Mouse (Mus musculus) neutrophil, adult 5-6 weeks (primary cell): Measurements from ENCODE around the gene Arx. TPM values are rescaled to one million over a fixed set of nuclear protein-coding genes. Genes with fewer than 3 reads are reported as not detected.

Experiments used
- ATAC-seq: fragments of 151-379, 151-347 bp; 2 replicates; pipeline ENCODE4 v1.8.0; 2017; ENCODE audit warnings: mild to moderate bottlenecking, moderate TSS enrichment; ENCODE audit not compliant: insufficient number of reproducible peaks, poor library complexity, low FRiP score, severe bottlenecking; ENCODE audit errors: extremely low read depth
- total RNA-seq: library from RNA; stranded (forward); fragments of 200-1000 nt; gene quantifications from 2 replicates; pipeline ENCODE4 v1.2.3, GENCODE M21; 2017

The Arx gene
- not detected in 2 replicates for total RNA-seq

DNA sequence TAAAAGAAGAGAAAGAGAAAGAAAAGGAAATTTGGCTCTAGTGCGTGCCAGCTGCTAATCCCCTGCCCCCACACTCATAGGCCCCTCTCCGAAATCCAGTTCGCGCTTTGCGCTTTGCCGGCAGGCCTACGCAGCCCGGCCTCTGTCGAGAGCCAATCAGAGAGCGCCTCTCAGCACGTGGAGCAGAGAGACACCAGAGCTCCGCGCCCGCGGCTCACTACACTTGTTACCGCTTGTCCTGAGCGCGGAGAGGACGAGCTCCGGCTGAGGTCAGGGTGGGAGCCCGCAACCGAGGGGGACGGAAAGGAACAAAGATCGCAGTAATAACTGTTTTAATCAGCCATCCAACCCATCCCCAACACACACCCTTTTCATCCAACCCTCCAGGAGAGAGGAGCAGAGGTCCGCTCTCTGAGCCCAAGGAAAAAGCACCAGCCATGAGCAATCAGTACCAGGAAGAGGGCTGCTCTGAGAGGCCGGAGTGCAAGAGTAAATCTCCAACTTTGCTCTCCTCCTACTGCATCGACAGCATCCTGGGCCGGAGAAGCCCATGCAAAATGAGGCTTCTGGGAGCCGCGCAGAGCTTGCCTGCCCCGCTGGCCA, at the start of gene Arx:
TSS of gene Arx (plus strand) at position 155 of the 603 bp plus-strand sequence.
- no peak for ATAC-seq

DNA sequence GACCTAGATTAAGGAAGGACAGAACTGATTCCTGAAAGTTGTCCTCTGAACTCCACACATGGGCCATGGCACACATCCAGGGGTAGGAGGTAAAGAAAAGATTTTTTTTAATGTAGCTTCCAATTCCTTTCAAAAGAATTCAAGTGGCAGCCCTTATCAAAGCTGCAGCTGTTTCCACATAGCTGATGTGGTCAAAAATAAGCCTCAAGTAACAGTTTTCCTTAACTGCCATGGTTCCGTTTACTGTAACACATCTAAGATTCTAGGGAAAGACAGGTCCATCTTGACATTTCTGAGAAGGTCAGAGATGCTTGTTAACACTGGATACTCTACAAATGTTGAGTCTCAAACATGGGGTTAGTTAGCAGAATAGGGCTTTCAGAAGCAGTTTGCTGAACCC, 34.9 kb upstream of the Arx start:
- no peak for ATAC-seq

DNA sequence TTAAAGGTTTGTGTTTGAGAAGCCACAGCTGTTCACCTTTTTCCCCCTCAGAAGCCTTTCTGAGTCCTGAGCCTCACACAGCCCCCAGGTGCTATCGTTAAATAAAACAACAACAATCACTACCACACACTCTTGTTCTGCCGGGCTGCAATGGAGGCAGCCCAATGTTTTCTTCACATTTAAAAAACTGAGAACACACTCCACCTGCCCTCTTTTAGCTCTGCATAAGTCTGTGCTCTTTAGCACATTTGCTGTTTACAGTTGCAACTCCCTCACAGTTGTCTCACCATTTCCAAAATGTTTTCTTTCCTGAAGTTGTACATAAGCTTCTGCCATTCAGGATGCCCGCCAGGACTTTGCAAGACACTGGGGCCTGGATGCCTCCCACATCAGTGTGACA, 10.6 kb upstream of the Arx start:
- no peak for ATAC-seq

DNA sequence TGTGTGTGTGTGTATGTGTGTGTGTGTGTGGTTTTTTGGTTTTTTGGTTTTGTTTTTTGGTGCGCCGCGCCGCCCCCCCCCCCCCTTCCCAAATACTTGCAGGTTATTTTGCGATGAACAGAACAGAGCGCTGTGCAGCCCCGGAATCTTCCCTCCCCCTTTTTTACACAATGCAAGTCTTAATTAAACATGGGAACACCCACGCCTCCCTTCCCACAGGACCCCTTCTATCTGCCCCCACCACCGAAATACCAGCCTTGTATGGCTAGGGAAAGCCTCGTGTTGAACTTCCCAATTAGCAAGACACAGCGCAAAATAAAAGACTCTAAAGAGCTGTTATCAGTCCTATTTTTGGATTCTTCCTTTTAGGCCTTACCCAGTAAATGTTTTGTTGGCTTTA, 6.3 kb upstream of the Arx start:
- ATAC-seq, result no peak

DNA sequence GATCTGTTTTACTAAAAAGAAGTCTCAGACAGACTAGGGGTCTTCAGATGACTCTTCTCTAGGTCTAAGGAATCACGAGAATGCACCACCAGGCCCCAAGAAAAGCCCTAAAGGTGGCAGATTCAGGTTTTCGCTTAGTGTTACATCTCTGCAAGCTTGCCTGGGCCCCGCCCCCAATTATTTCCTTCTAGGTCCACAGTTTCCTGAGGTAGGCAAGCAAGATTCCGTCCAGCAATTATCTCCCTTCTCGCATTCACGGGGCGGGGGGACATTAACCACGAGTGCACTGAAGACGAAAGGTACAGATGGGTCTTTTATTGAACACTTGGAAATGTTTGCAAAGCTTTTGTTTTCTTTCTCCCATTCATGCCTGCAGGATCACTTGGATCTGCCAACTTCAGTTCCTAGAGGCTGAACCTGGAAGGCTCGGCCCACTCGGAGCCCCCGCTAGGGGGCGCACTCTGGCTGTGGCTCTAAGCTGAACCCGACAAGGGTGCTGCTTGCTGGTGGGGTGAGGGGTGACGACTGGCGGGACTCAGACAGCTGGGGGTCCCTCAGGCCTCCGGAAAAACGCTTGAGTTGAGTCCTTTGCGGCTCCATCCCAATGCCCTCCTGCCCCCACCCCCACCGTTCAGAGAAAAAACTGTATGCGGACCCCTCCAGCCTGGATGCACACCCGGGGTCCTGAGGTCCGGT, 5.1 kb upstream of the Arx start:
- no peak for ATAC-seq

DNA sequence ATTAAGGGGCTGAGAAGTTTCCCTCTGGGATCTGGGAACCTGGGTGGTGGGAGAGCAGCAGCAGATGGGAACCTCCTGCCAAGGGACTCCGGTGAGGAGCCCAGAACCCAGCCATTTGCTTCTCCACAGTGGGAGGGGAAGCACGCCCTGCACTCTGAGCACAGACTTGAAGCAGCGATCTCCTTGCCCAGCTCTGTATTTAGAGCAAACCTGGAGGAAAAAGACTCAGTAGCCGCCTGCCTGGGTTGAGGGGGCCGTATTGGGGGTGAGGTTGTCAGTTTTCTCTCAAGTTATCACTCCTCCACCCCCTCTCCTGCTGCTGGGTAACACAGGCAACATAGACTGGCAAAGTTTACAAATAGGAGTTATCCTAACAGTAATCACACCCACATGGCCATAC, 4.5 kb upstream of the Arx start:
- ATAC-seq, result no peak

DNA sequence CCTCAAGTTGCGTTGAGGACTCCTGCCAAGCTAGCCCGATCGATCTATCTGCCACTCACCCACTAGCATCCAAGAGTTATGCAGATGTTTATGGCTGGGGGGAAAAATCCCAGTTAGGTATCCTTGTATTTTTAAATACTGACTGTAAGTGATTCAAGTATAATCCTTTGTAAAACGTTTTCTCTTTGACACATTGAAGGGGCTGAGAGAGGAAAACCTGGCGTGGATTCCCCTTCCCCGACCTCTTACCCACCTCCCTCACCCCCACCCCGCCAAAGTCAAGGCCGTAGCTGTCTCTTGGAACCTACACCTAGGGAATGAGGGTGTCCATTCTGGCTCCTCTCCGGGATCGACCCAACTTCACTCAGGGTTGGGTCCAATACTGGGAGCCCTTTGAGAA, 1.2 kb upstream of the Arx start:
- no peak for ATAC-seq

DNA sequence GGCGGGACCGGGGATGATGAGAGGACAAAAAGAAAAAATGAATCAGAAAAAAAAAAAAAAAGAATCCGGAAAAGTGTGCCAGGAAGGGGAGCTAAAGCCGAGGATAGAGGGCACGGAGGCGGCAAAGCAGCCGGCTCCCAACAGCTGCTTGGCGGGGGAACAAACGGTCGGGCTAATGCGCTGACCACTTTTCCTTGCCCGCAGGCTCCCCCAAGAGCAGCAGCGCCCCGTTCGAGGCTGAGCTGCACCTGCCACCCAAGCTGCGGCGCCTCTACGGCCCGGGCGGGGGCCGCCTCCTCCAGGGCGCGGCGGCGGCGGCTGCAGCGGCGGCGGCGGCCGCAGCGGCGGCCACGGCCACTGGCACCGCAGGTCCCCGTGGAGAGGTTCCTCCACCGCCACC, 2.1 kb downstream of the Arx start:
- no peak for ATAC-seq

DNA sequence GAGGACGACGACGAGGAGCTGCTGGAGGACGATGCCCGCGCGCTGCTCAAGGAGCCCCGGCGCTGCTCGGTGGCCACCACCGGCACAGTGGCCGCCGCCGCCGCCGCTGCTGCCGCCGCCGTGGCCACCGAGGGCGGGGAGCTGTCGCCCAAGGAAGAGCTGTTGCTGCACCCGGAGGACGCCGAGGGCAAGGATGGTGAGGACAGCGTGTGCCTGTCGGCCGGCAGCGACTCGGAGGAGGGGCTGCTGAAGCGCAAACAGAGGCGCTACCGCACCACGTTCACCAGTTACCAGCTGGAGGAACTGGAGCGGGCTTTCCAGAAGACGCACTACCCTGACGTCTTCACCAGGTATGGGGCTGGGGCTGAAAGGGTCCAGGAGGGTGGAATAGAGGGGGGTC, 2.8 kb downstream of the Arx start:
- no peak for ATAC-seq

DNA sequence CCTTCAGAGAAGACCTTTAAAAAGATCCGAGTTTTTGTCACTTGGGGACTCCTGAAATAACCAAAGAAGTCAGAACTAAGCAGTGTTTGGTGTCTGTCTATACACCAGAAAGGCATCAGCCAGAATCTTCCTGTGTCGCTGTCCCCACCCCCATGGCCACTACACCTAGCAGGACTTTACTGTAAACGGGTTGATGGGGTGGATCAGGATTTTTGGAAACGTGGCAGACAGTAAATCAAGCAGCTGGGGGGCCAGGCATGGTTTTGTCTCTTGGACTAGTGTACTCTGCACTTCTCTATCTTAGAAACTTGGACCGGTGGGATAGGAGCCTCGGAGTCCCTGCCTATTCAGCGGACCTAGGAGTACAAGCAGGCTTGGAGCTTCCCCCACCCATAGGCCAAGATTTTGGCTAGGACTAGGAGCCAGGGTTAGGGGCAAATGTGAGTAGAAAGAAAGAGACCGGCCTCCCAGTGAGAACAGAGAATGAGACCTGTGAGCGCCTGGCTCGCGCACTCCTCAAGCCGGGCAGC, 3.7 kb downstream of the Arx start:
- ATAC-seq, result no peak

DNA sequence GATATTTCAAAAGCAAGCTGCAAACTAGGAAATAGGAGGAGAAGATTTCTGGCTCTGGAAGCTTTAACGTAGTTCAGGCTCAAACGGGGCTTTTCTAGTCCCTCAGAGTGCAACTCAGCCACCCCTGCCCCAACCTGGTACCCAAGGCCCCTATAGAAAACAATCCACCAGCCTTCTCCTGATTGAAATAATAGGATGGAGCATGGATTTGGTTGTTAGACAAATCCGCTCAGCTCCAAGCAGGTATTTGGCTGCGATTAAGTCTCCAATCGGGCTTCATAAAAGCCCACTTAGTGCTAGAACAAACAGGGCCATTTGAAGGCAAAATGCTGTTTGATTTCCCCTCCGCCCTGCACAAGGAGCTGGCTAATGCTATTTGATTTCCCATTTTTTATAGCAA, 5.8 kb downstream of the Arx start:
- ATAC-seq, result no peak

DNA sequence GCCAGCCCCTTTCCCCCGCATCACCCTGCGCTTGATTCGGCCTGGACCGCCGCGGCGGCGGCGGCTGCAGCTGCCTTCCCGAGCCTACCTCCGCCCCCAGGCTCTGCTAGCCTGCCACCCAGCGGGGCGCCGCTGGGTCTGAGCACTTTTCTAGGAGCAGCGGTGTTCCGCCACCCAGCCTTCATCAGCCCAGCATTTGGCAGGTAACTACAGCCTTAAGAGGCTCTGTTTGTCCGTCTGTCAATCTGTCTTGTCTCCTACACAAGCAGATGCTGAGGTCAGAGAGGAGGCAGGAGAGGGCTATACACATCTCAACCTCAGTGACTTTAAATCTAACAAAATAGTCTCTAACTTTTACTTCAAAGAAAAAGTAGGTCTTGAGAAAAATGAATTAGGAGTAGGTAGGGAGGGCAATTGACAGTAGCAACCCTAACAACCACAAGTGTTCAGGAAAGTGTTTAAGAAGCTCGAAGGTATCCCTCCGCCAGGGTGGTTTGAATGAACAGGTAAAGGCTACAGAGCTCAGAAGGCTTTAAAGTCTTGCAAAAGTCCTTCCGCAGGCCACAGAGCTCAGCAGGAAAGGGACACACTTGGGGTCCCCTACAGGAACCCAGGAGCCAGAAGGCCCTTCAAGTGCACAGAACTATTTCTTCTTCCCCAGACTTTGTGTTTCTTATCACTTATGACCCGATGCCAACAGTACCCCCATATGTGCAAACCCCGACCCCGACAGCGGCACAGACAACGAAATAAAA, 8.7 kb downstream of the Arx start:
- ATAC-seq, result no peak

DNA sequence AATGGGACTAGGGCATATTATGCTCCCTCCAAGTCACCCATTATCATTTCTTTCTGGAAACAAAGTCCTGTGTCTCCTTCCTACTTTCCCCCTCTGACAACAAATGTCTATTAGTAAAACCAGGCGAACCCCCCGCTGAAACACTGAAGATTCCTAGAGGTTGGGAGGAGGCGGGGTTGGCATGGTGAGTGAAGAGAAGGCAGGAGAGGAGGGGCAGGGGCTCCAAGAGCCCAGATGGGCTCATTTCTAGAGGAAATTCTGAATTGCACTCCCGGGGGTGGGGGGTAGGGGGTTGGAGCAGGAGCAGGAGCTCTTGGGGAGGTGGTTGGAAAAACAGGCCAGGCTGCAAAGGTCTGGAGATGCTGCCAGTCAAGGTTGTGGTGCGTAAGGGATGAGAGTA, 9.6 kb downstream of the Arx start:
- no peak for ATAC-seq

DNA sequence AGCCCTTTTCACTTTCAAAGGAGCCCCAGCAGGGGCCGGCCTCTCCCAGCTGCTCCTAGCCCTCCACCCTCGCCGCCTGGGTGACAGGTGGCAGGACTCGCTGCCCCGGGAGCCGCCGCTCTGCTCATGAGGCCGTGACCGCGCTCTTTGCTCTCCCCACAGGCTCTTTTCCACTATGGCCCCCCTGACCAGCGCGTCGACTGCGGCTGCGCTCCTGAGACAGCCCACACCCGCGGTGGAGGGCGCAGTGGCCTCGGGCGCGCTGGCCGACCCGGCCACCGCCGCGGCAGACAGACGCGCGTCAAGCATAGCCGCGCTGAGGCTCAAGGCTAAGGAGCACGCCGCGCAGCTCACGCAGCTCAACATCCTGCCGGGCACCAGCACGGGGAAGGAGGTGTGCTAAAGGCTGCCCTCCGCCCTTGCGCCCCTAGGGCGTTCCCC, 10.8 kb downstream of the Arx start:
- ATAC-seq, result no peak

DNA sequence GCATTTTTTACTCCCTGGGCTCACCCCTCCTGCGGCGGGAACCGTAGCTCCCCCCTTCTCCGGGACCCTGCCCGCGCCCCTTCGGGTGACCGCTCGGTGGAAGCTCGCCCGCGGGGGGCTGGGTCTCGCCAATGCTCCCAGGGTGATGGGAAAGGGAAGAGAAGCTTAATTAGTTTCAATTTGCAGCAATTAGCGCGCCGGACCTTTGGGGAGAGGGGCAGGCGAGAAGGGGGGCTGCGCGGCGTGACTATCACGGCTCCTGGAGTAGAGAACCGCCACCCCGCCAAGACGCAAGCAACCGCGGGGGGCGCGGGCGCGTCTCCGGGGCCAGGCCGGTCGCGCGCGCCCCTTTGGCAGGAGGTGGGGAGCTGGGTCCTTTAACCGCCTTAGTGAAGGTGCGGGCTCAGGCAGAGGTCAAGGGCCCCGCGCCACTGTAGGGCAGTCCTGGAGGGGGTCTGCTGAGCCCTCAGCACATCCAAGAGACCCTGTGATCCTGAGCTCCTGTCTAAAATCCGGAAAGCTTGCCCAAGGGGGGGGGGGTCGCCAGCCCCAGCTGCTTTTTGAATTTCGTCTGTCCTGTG, 12.9 kb downstream of the Arx start:
- no peak for ATAC-seq

DNA sequence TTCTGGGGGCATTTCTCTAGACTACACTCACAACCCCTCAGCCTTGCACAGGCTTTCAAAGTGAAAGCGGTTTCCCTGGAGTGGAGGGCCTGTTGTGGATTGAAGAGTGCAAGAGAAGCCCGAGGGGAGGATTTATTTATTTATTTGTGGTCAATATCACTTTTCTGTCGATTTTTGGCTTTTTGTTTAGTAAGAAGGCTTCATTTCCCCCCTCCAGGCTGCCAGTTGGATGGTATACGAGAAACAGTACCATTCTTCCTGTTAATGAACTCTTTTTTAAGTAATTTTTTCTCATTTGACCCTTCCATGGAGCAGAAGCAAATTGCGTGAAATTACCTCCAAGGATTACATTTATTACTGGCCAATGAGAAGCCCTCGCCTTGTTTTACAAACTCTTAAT, 13.5 kb downstream of the Arx start:
- ATAC-seq, result no peak

DNA sequence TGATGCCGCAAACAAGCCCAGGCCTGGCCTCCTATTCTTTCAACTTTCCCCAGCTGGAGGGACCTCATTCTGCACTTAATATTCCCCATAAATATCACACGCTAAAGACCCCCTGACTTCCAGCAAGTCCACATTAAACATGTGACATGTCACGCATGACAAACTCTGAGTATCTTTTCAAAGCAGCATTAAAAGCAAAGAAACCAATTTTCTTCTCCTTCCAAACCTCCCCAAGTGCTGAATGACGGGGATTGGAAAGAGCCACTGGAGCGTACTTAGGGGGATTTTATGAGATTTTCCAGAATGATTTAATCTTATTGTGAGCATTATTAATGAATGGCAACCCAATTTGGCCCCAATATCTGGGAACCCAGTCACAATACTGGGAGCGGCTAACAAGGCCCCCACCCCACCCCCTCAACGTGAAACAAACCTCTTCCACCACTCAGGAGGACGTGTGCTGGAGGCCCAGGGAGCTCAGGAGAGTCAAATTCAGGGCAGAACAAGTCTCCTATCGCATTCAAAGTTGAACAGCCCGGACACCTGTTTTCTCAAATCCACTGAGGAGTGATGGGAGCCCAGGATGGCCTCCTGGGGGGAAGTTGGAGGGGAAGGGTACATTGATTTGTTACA, 14.1 kb downstream of the Arx start:
- ATAC-seq, result no peak

DNA sequence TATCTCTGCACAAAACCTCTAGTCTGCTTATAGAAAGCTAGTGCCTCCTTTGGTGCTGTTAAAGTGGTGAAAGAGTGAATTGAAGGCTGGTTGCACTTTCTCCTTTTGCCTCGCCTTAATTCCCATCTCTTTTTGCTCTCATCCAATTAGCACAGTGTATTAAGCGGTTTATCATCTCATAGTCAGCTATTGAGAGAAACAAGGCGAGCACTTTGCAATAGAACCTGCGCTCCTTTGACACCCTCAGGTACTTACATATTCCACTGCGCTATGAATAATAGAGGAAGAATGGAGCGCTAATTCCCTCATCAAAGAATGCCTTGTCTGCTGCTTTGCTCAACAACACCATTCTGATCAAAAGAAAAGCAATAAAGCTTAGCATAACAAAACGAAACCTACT, 15.6 kb downstream of the Arx start:
- no peak for ATAC-seq

DNA sequence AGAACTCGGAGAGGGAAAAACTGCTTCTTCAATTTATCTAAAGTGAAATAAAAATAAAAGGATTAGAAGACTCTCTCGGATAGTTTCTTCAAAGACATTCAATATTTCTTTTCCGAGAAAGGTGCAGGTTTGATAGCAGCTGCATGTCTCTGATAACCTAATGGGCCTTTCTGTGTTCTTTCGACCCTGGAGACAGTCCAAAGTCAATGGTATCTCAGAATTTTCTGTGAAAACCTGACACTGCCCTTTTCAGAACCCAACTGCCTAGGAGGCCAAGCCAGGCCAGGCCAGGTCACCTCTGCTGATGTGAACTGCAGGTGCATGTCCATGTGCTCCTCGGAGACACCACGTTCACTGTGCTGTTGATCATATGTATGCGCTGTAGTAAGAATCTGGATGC, 19.5 kb downstream of the Arx start:
- no peak for ATAC-seq
